Mouse (Mus musculus) liver, postnatal 0 days (tissue): ENCODE measurements around the gene Sspn. TPM values are rescaled to one million over a fixed set of nuclear protein-coding genes. Genes with fewer than 3 reads are reported as not detected.

Experiments used
- ATAC-seq: fragments of 200-750 bp; cut with Nextera tagmentation; 2 replicates; pipeline ENCODE4 v1.8.0; 2017; ENCODE audit warnings: mild to moderate bottlenecking, moderate library complexity
- DNase-seq: peaks from one replicate; pipeline ENCODE4 v3.0.0-alpha.2; 2016
- H3K27ac ChIP-seq: fragments of 300-500 bp; sonication (generic); 2 replicates; pipeline ENCODE4 v1.5.1; 2014; ENCODE audit warnings: antibody characterized with exemption, moderate library complexity, mild to moderate bottlenecking, low read depth
- H3K27me3 ChIP-seq: fragments of 300-500 bp; sonication (generic); 2 replicates; pipeline ENCODE4 v1.6.1; 2014; ENCODE audit warnings: low read length, control low read depth, mixed read lengths; ENCODE audit not compliant: insufficient read depth
- H3K36me3 ChIP-seq: fragments of 300-500 bp; sonication (generic); replicated peaks from 2 replicates; pipeline ENCODE4 v1.6.1; 2014; ENCODE audit warnings: mild to moderate bottlenecking, control low read depth, low read length, moderate library complexity, mixed read lengths; ENCODE audit not compliant: insufficient read depth
- H3K4me1 ChIP-seq: fragments of 300-500 bp; sonication (generic); 2 replicates; pipeline ENCODE4 v1.6.1; 2014; ENCODE audit warnings: antibody characterized with exemption, mild to moderate bottlenecking, control low read depth; ENCODE audit not compliant: insufficient read depth
- H3K4me2 ChIP-seq: fragments of 300-500 bp; sonication (generic); 2 replicates; pipeline ENCODE4 v1.6.1; 2014; ENCODE audit warnings: low read depth, mild to moderate bottlenecking, low read length, moderate library complexity, mixed read lengths
- H3K4me3 ChIP-seq: fragments of 300-500 bp; sonication (generic); 2 replicates; pipeline ENCODE4 v1.5.1; 2014; ENCODE audit warnings: low read depth, low read length
- H3K9ac ChIP-seq: fragments of 300-500 bp; sonication (generic); replicated peaks from 2 replicates; pipeline ENCODE4 v1.6.1; 2014; ENCODE audit warnings: mild to moderate bottlenecking, moderate library complexity
- H3K9me3 ChIP-seq: fragments of 300-500 bp; sonication (generic); 2 replicates; pipeline ENCODE4 v1.6.1; 2016; ENCODE audit warnings: mild to moderate bottlenecking, control low read depth, low read length, mixed read lengths
- CTCF ChIP-seq: sonication (generic); IDR thresholded peaks from 2 replicates; pipeline ENCODE4 v1.5.1; 2016; ENCODE audit warnings: antibody characterized with exemption, low read depth
- EP300 ChIP-seq: IDR thresholded peaks from 2 replicates; pipeline ENCODE4 v1.6.1; 2016; ENCODE audit warnings: antibody characterized with exemption, low read depth, mild to moderate bottlenecking
- WGBS: fragments of 180-500 bp; shearing (Covaris S2); extraction: QIAGEN DNeasy Blood & Tissue Kit; methylation state at CpG from one replicate; pipeline ENCODE4 v1.1.7; 2014; ENCODE audit not compliant: insufficient replicate concordance; 5-methylcytosine and 5-hydroxymethylcytosine counted together
- polyA plus RNA-seq: library from polyadenylated mRNA; unstranded; fragments of >200 nt; fragmentation: Nextera tagmentation; extraction: Ambion mirVana; gene quantifications from 2 replicates; pipeline ENCODE4 v1.2.1, GENCODE M21; 2015

The Sspn gene
- polyA plus RNA-seq, 1 experiment from 2014 or later, result 0.51 TPM

- Histone ChIP-seq H3K9me3 (no peaks in the 10 kb centered on the region), H3K4me3 (no peak overlapping the region), H3K36me3 (no peaks in the 10 kb centered on the region), H3K9ac (no peak overlapping the region), H3K4me1 (no peaks in the 10 kb centered on the region), H3K4me2 (no peak overlapping the region), H3K27me3 (no peaks in the 10 kb centered on the region), H3K27ac (no peak overlapping the region)
- 62% methylated on average over 3 of the region's 3 CpGs for WGBS
- ATAC-seq (no peak), DNase-seq (no peak)
- TF ChIP-seq CTCF (no peak), EP300 (no peak)
Observed at GRCm38 (mm10) chr6:145952594-145952993, 21.2 kb downstream of the Sspn start.

GRCm38 (mm10) chr6:145953121-145953896, 21.9 kb downstream of the Sspn start:
- no peak for TF ChIP-seq EP300
- no peak for TF ChIP-seq CTCF
- Histone ChIP-seq H3K27me3 (no peaks in the 10 kb centered on the region), H3K36me3 (no peaks in the 10 kb centered on the region), H3K4me2 (no peak overlapping the region), H3K27ac (no peak overlapping the region), H3K4me1 (no peaks in the 10 kb centered on the region), H3K4me3 (no peak overlapping the region), H3K9me3 (no peaks in the 10 kb centered on the region), H3K9ac (no peak overlapping the region)
- no peak for DNase-seq
- 78% methylated on average over 13 of the region's 13 CpGs for WGBS
- no peak for ATAC-seq

GRCm38 (mm10) chr6:145957427-145957965, 26.1 kb downstream of the Sspn start:
- H3K27me3 ChIP-seq, result no peaks in the 10 kb centered on the region
- DNase-seq (no peak), ATAC-seq (no peak)
- no peaks in the 10 kb centered on the region for H3K9me3 ChIP-seq
- no peak overlapping the region for H3K4me2 ChIP-seq
- H3K27ac ChIP-seq, result no peak overlapping the region
- no peaks in the 10 kb centered on the region for H3K36me3 ChIP-seq
- no peaks in the 10 kb centered on the region for H3K4me1 ChIP-seq
- no peak overlapping the region for H3K9ac ChIP-seq
- H3K4me3 ChIP-seq, result no peak overlapping the region
- 75% methylated on average over 6 of the region's 6 CpGs for WGBS
- TF ChIP-seq EP300 (no peak), CTCF (no peak)

- H3K4me3 ChIP-seq, result no peak overlapping the region
- no peaks in the 10 kb centered on the region for H3K27me3 ChIP-seq
- DNase-seq (no peak), ATAC-seq (no peak)
- no peaks in the 10 kb centered on the region for H3K4me1 ChIP-seq
- no peaks in the 10 kb centered on the region for H3K9me3 ChIP-seq
- H3K36me3 ChIP-seq, result no peaks in the 10 kb centered on the region
- no peak for TF ChIP-seq CTCF
- no peak for TF ChIP-seq EP300
- no peak overlapping the region for H3K4me2 ChIP-seq
- H3K27ac ChIP-seq, result no peak overlapping the region
- 68% methylated on average over 5 of the region's 5 CpGs for WGBS
- H3K9ac ChIP-seq, result no peak overlapping the region
Observed at GRCm38 (mm10) chr6:145958070-145958469, 26.6 kb downstream of the Sspn start.

- Histone ChIP-seq H3K9ac (no peak overlapping the region), H3K4me2 (no peak overlapping the region), H3K4me1 (no peaks in the 10 kb centered on the region), H3K36me3 (no peaks in the 10 kb centered on the region), H3K27ac (no peak overlapping the region), H3K4me3 (no peak overlapping the region), H3K27me3 (no peaks in the 10 kb centered on the region), H3K9me3 (no peaks in the 10 kb centered on the region)
- WGBS, result 62% methylated on average over 8 of the region's 8 CpGs
- no peak for ATAC-seq
- TF ChIP-seq EP300 (no peak), CTCF (no peak)
- DNase-seq, result no peak
Observed at GRCm38 (mm10) chr6:145961047-145961446, 29.6 kb downstream of the Sspn start.

- Histone ChIP-seq H3K9ac (no peak overlapping the region), H3K36me3 (no peaks in the 10 kb centered on the region), H3K9me3 (no peaks in the 10 kb centered on the region), H3K27me3 (no peaks in the 10 kb centered on the region), H3K27ac (no peak overlapping the region), H3K4me3 (no peak overlapping the region), H3K4me2 (no peak overlapping the region), H3K4me1 (no peaks in the 10 kb centered on the region)
- 80% methylated on average over 13 of the region's 13 CpGs for WGBS
- ATAC-seq (no peak), DNase-seq (no peak)
- no peak for TF ChIP-seq EP300
- no peak for TF ChIP-seq CTCF
Observed at GRCm38 (mm10) chr6:145963966-145964365, 32.5 kb downstream of the Sspn start.
